Mouse (Mus musculus): ENCODE measurements around the gene Gh.

DNA sequence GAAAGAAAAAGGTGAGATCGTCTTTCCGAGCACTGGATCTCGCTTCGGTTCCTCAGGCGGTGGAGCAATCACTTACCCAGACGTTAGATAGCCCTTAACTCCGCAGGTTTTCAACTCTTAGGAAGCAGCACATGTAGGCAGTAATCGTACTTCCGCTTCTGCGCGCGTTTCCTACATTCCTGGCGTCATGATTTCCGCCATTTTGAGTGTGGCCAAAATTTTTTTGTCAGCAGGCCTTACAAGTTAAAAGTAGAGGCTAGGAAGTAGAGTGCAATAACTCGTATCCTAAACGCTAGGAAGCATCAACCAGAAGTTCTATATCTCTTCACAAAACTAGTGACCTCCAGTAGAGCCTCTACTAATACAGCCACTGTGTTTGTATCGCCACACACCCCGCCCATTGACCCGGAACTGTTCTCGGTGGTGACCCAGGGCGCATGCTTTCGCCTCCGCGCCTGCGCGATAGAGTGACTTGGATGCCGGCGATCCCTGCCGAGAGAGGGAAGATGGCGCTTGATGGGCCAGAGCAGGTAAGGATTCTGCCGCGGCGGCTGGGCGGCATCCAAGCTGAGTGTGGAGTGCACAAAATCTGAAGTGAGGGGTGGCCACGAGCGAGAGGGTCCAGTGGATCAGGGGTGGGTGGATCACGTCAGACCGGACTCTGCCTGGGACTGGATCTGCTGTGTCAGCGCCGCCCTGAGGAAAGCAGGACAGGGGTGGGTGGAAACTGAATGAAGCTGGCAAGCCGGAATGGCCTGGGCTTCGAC, 45.8 kb downstream of the Gh start, which contains the start of the genes Ftsj3 and Psmc5:
- TF ChIP-seq GATA1 (IDR thresholded peaks at IDR 0.05; ENCODE audit: borderline replicate concordance, low read length) (no peak), CTCF (IDR thresholded peaks at IDR 0.05; ENCODE audit: low read depth, low read length) (no peak)
